Mouse (Mus musculus) hindbrain, embryonic 12.5 days (tissue): ENCODE measurements around the gene Acsbg2. TPM values are rescaled to one million over a fixed set of nuclear protein-coding genes. Genes with fewer than 3 reads are reported as not detected.

Experiments
- ATAC-seq: fragments of 200-750 bp; cut with Nextera tagmentation; 2 replicates; pipeline ENCODE4 v1.8.0; 2017; ENCODE audit warnings: moderate TSS enrichment; ENCODE audit not compliant: low FRiP score
- H3K27ac ChIP-seq: fragments of 300-500 bp; sonication (generic); 2 replicates; pipeline ENCODE4 v1.5.1; 2016; ENCODE audit warnings: mild to moderate bottlenecking
- H3K27me3 ChIP-seq: fragments of 300-500 bp; sonication (generic); 2 replicates; pipeline ENCODE4 v1.6.1; 2016; ENCODE audit warnings: mild to moderate bottlenecking
- H3K36me3 ChIP-seq: fragments of 300-500 bp; sonication (generic); 2 replicates; pipeline ENCODE4 v1.6.1; 2016; ENCODE audit warnings: mild to moderate bottlenecking
- H3K4me1 ChIP-seq: fragments of 300-500 bp; sonication (generic); 2 replicates; pipeline ENCODE4 v1.6.1; 2016
- H3K4me2 ChIP-seq: fragments of 300-500 bp; sonication (generic); replicated peaks from 2 replicates; pipeline ENCODE4 v1.6.1; 2016; ENCODE audit warnings: mild to moderate bottlenecking
- H3K4me3 ChIP-seq: fragments of 300-500 bp; sonication (generic); 2 replicates; pipeline ENCODE4 v1.5.1; 2016; ENCODE audit warnings: mild to moderate bottlenecking
- H3K9ac ChIP-seq: fragments of 300-500 bp; sonication (generic); 2 replicates; pipeline ENCODE4 v1.6.1; 2016; ENCODE audit warnings: mild to moderate bottlenecking, moderate library complexity
- H3K9me3 ChIP-seq: fragments of 300-500 bp; sonication (generic); replicated peaks from 2 replicates; pipeline ENCODE4 v1.6.1; 2016; ENCODE audit warnings: mild to moderate bottlenecking
- WGBS: fragments of 180-500 bp; shearing (Covaris S2); methylation state at CpG from one replicate; pipeline ENCODE4 v1.1.7; 2016; 5-methylcytosine and 5-hydroxymethylcytosine counted together
- polyA plus RNA-seq: library from polyadenylated mRNA; unstranded; fragments of >200 nt; fragmentation: Nextera tagmentation; extraction: Ambion mirVana; gene quantifications from 2 replicates; pipeline ENCODE4 v1.2.1, GENCODE M21; 2016

Gene Acsbg2
- polyA plus RNA-seq, 1 experiment from 2014 or later, result not detected

DNA sequence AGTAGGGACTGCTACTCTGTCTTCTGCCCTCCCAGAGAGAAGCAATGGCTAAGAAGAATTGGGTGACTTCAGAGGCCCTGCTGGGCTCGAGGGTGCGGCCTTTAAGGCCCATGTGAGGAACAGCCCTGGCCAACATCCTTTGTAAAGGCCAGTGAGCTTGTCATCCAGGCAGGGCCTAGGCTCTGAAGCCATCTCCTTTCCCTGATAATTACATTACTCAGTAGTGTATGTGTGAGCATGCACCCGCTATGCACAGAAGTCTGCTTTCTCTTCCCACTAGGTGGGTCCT is 59.2 kb downstream of the Acsbg2 start:
- Histone ChIP-seq H3K4me1 (peaks cover 51% of the 10 kb centered on the region), H3K4me2 (peak overlapping the region; percentile 21; the same call in 1 of the 2 replicates), H3K27ac (peak overlapping the region; percentile 81), H3K4me3 (no peak overlapping the region), H3K27me3 (peaks cover 10% of the 10 kb centered on the region), H3K9ac (no peak overlapping the region), H3K36me3 (no peaks in the 10 kb centered on the region), H3K9me3 (no peaks in the 10 kb centered on the region)
- ATAC-seq, result peak; percentile 14; the same call in 1 of the 2 replicates
- 36% methylated on average over 3 of the region's 3 CpGs for WGBS

DNA sequence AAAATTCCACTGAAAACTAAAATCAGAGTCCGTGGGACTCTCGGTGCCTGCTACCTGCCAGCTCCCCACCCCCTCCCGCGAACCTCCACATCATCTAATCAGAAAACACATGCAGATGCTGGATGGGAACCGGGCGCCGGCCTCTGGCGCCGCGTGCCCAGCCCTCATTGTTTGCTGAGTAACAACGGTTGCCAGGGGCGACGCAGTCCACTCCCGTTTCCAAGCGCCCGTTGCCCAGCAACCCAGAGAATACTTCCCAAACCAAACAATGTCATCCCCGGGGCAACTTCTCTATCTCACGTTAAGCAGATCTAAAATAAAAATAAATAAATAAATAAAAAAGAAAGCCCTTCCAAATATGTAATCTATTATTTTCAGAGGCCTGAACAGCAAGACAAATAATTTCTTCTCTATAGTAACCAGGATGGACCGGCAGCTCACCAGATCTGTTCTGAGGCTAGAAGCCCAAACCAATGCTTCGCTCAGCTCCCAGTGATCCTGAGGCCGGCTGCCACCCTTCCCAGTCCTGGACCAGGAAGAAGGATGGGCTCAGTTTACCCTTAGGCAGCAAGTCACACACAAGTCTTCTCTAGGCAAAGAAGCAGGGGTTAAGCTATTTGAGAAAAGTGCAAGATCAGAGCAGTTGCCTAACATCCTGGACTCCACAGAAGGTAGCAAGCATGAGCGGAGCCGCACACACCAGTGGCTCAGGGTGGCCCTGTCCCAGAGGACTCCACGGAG is 59.8 kb downstream of the Acsbg2 start:
- Histone ChIP-seq H3K9me3 (no peaks in the 10 kb centered on the region), H3K9ac (no peak overlapping the region), H3K4me2 (peak overlapping the region; percentile 21), H3K4me3 (no peak overlapping the region), H3K27me3 (peaks cover 10% of the 10 kb centered on the region), H3K36me3 (no peaks in the 10 kb centered on the region), H3K27ac (peak overlapping the region; percentile 81), H3K4me1 (peaks cover 51% of the 10 kb centered on the region)
- WGBS, result 8% methylated on average over 24 of the region's 24 CpGs
- ATAC-seq, result peak; percentile 76

DNA sequence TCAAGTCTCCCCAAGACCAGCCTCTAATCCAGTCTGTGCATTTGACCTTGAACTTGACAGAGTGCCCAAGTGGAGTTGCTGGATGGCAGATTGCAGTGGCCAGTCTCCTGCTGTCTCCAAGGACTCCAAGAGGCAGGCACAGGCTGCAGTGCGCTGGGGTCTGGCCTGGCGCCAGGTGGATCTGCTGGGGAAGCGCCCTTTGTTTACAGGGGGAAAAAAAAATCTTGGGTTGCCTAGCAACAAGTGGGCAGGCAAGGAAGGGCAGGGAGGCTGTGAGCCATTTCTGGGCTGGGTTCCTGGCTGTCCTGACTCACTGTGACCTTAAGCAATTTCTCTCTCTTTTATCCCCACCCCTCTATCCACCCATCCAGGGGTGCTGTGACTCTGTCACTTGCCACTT is 64.0 kb downstream of the Acsbg2 start:
- Histone ChIP-seq H3K4me3 (no peak overlapping the region), H3K4me2 (no peak overlapping the region), H3K4me1 (peaks cover 53% of the 10 kb centered on the region), H3K27me3 (0 out of 2 replicates have a peak, but pooled peaks cover 10% of the 10 kb centered on the region), H3K36me3 (no peaks in the 10 kb centered on the region), H3K9ac (peak overlapping the region; percentile 6; the same call in 1 of the 2 replicates), H3K9me3 (no peaks in the 10 kb centered on the region), H3K27ac (peak overlapping the region; percentile 71)
- ATAC-seq, result peak; percentile 61
- WGBS, result 6% methylated on average over 3 of the region's 3 CpGs

DNA sequence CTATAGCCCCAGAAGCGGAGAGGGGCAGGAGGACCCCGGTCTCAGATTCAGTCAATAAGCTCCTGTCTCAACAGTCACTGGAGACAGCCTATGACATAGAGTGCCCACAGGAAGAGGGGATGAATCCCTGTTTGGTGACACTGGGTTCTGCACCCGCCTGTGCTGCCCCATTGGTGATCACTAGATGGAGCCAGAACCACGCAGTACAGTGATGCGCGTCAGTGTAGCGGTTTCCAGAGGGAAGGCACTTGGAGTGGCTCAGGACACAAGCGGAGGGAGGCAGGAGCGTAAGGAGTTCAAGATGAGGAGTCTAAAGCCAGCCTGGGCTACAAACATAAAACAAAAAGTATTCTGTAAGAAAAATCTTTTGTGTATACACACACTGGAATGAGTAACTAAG is 65.7 kb downstream of the Acsbg2 start:
- no peak overlapping the region for H3K4me3 ChIP-seq
- ATAC-seq, result peak; percentile 74
- no peak overlapping the region for H3K4me2 ChIP-seq
- WGBS, result 9% methylated on average over 9 of the region's 9 CpGs
- peaks cover 38% of the 10 kb centered on the region for H3K4me1 ChIP-seq
- H3K27me3 ChIP-seq, result 0 out of 2 replicates have a peak, but pooled peaks cover 10% of the 10 kb centered on the region
- H3K9me3 ChIP-seq, result no peaks in the 10 kb centered on the region
- H3K27ac ChIP-seq, result no peak overlapping the region
- H3K36me3 ChIP-seq, result no peaks in the 10 kb centered on the region
- no peak overlapping the region for H3K9ac ChIP-seq

- WGBS, result 70% methylated on average over 1 of the region's 1 CpGs
- H3K27ac ChIP-seq, result no peak overlapping the region
- 0 out of 2 replicates have a peak, but pooled peaks cover 4% of the 10 kb centered on the region for H3K36me3 ChIP-seq
- H3K9ac ChIP-seq, result no peak overlapping the region
- no peak overlapping the region for H3K4me2 ChIP-seq
- 0 out of 2 replicates have a peak, but pooled peaks cover 3% of the 10 kb centered on the region for H3K27me3 ChIP-seq
- no peaks in the 10 kb centered on the region for H3K9me3 ChIP-seq
- H3K4me1 ChIP-seq, result peaks cover 20% of the 10 kb centered on the region
- no peak overlapping the region for H3K4me3 ChIP-seq
- ATAC-seq, result no peak
These were observed 68.5 kb downstream of the Acsbg2 start for GRCm38 (mm10) chr17:56805784-56806183.

DNA sequence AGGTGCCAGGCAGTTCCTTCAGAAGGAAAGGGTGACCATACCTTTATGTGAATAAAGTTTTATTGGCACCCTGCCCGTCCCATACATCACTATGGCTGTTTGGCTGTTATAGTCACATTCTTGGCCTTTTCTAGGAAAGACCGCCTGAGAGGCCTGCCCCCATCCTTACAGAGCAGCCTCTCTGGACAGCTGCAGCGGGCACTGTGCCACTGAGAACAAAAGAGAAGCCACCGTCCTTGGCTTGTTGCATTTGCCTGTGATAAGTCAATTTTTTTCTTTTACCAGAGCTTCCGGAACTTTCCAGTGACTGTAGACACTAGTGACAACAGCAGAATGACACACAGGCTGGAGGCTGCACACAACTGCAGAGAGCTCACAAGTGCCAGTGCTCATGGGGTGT is 69.3 kb downstream of the Acsbg2 start:
- H3K27me3 ChIP-seq, result 0 out of 2 replicates have a peak, but pooled peaks cover 3% of the 10 kb centered on the region
- WGBS, result 74% methylated on average over 5 of the region's 5 CpGs
- 0 out of 2 replicates have a peak, but pooled peaks cover 5% of the 10 kb centered on the region for H3K36me3 ChIP-seq
- no peak for ATAC-seq
- no peak overlapping the region; the same call in 1 of the 2 replicates for H3K9ac ChIP-seq
- H3K27ac ChIP-seq, result no peak overlapping the region
- peaks cover 12% of the 10 kb centered on the region for H3K4me1 ChIP-seq
- no peak overlapping the region for H3K4me3 ChIP-seq
- no peaks in the 10 kb centered on the region for H3K9me3 ChIP-seq
- H3K4me2 ChIP-seq, result no peak overlapping the region

GRCm38 (mm10) chr17:56802065-56802464 is 72.2 kb downstream of the Acsbg2 start:
- H3K4me1 ChIP-seq, result no peaks in the 10 kb centered on the region
- no peak overlapping the region for H3K4me3 ChIP-seq
- H3K9ac ChIP-seq, result no peak overlapping the region
- 0 out of 2 replicates have a peak, but pooled peaks cover 5% of the 10 kb centered on the region for H3K36me3 ChIP-seq
- 85% methylated on average over 8 of the region's 8 CpGs for WGBS
- no peak overlapping the region for H3K4me2 ChIP-seq
- no peak overlapping the region for H3K27ac ChIP-seq
- no peak for ATAC-seq
- H3K9me3 ChIP-seq, result no peaks in the 10 kb centered on the region
- no peaks in the 10 kb centered on the region for H3K27me3 ChIP-seq

DNA sequence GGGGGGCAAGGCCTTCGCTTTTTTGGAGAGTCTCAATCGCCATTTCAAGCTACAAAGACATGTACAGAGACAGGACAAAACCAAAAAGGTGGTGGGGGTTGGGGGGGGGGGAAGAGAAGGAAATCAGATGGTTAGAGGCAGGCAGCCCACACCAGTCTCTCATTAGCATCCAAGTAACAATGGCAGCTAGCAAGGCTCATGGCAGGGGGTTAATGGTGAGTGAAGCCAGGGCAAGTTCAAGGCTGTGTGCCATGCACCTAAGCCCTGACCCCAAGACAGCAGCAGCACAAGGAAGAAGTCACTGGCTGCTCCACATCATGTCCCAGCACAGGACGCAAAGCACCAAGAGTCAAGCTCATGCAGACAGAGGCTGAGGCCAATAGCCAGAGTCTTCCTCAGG is 75.0 kb downstream of the Acsbg2 start:
- H3K4me2 ChIP-seq, result no peak overlapping the region
- no peaks in the 10 kb centered on the region for H3K27me3 ChIP-seq
- no peak for ATAC-seq
- 75% methylated on average over 3 of the region's 3 CpGs for WGBS
- H3K27ac ChIP-seq, result no peak overlapping the region
- H3K36me3 ChIP-seq, result 0 out of 2 replicates have a peak, but pooled peaks cover 5% of the 10 kb centered on the region
- no peak overlapping the region for H3K9ac ChIP-seq
- H3K4me3 ChIP-seq, result no peak overlapping the region
- no peaks in the 10 kb centered on the region for H3K4me1 ChIP-seq
- no peaks in the 10 kb centered on the region for H3K9me3 ChIP-seq

GRCm38 (mm10) chr17:56793614-56794319 is 80.5 kb downstream of the Acsbg2 start:
- 65% methylated on average over 6 of the region's 6 CpGs for WGBS
- H3K36me3 ChIP-seq, result no peaks in the 10 kb centered on the region
- H3K4me1 ChIP-seq, result no peaks in the 10 kb centered on the region
- H3K9me3 ChIP-seq, result no peaks in the 10 kb centered on the region
- no peak overlapping the region for H3K4me2 ChIP-seq
- H3K27ac ChIP-seq, result no peak overlapping the region
- no peak for ATAC-seq
- H3K27me3 ChIP-seq, result no peaks in the 10 kb centered on the region
- H3K4me3 ChIP-seq, result no peak overlapping the region
- no peak overlapping the region for H3K9ac ChIP-seq

Other genes starting within 250 kb of the Acsbg2 start
- 50.6 and 55.5 TPM in 2 replicates for gene Lonp1, start 247.6 kb downstream of the Acsbg2 start, polyA plus RNA-seq
- 0.74 and 0.98 TPM in 2 replicates for gene Catsperd, start 246.3 kb downstream of the Acsbg2 start, polyA plus RNA-seq
- 98.2 and 105 TPM in 2 replicates for gene Ranbp3, start 201.2 kb downstream of the Acsbg2 start, polyA plus RNA-seq
- gene Ndufa11, start 156.7 kb downstream of the Acsbg2 start, polyA plus RNA-seq, result 323 and 382 TPM in 2 replicates
- 15.3 and 18.1 TPM in 2 replicates for gene Vmac, start 156.4 kb downstream of the Acsbg2 start, polyA plus RNA-seq
- gene Nrtn, start 116.9 kb downstream of the Acsbg2 start, polyA plus RNA-seq, result 3.9 and 5.1 TPM in 2 replicates
- 46.8 and 47.6 TPM in 2 replicates for gene Dus3l, start 109.7 kb downstream of the Acsbg2 start, polyA plus RNA-seq
- 1.3 and 1.7 TPM in 2 replicates for gene Prr22, start 104.2 kb downstream of the Acsbg2 start, polyA plus RNA-seq
- 8.7 and 10.2 TPM in 2 replicates for gene Rfx2, start 43.4 kb downstream of the Acsbg2 start, polyA plus RNA-seq
- 0.27 and 0.52 TPM in 2 replicates for gene 1700061G19Rik, start 1.0 kb upstream of the Acsbg2 start, polyA plus RNA-seq
- gene Mllt1, start 61.0 kb upstream of the Acsbg2 start, polyA plus RNA-seq, result 100 and 102 TPM in 2 replicates
- not detected in 2 replicates for gene Acer1, start 107.7 kb upstream of the Acsbg2 start, polyA plus RNA-seq
- gene Clpp, start 115.9 kb upstream of the Acsbg2 start, polyA plus RNA-seq, result 121 and 136 TPM in 2 replicates
- gene Alkbh7, start 122.9 kb upstream of the Acsbg2 start, polyA plus RNA-seq, result 32.8 and 34.6 TPM in 2 replicates
- gene Pspn, start 125.6 kb upstream of the Acsbg2 start, polyA plus RNA-seq, result 0.56 and 0.68 TPM in 2 replicates
- gene Gtf2f1, start 136.8 kb upstream of the Acsbg2 start, polyA plus RNA-seq, result 62.6 and 67.0 TPM in 2 replicates
- gene Gm17949, start 137.0 kb upstream of the Acsbg2 start, polyA plus RNA-seq, result 0.52 TPM in 1 of 2 replicates, not detected in the other
- 63.4 and 66.5 TPM in 2 replicates for gene Khsrp, start 157.1 kb upstream of the Acsbg2 start, polyA plus RNA-seq
- gene Slc25a41, start 167.2 kb upstream of the Acsbg2 start, polyA plus RNA-seq, result not detected in 2 replicates
- 2.7 and 3.8 TPM in 2 replicates for gene Crb3, start 184.7 kb upstream of the Acsbg2 start, polyA plus RNA-seq
- 18.7 and 22.5 TPM in 2 replicates for gene Slc25a23, start 185.4 kb upstream of the Acsbg2 start, polyA plus RNA-seq
- gene Dennd1c, start 204.1 kb upstream of the Acsbg2 start, polyA plus RNA-seq, result 3.2 and 3.7 TPM in 2 replicates
- gene Tubb4a, start 213.3 kb upstream of the Acsbg2 start, polyA plus RNA-seq, result 197 and 227 TPM in 2 replicates
- gene Tnfsf9, start 230.9 kb upstream of the Acsbg2 start, polyA plus RNA-seq, result 5.8 and 6.1 TPM in 2 replicates